Mouse (Mus musculus) gastrocnemius, adult 18-20 months (tissue): Measurements from ENCODE around the gene BC048671. TPM values are rescaled to one million over a fixed set of nuclear protein-coding genes. Genes with fewer than 3 reads are reported as not detected.

ENCODE experiments used
- DNase-seq: peaks from one replicate; pipeline ENCODE4 v3.0.0; 2021; ENCODE audit warnings: low spot score
- long read RNA-seq, 2 experiments: library from polyadenylated mRNA; stranded (forward); transcript quantifications; one replicate each; pipeline ENCODE4 v2.0.0; 2021
- total RNA-seq, 2 experiments: library from RNA; stranded (reverse); gene quantifications; 2 replicates each; pipeline ENCODE4 v1.2.3; 2021

BC048671 gene
- not detected for total RNA-seq
- long read RNA-seq, experiment 1: 0 reads
- long read RNA-seq, experiment 2: 0 reads

DNA sequence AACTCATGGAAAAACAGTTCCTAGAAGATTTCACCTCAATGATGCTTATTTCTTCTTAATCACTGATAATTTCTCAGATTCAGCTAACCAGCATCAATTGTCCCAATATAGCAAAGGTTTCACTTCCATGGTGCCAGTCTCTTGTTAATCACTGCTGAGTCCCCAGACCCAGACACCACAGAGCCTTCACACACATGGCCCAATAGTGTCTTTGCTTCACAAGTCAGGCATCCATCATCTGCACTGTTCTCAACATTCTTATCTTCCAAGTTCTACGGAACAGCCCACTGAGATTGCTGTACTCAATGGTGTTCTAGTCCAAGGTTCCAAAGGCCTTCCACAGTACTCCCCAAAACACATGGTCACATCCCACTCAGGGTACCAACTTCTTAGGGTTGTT lies at the start of gene BC048671:
BC048671 (plus strand) TSS at position 301 of the 400 bp plus-strand sequence.
- DNase-seq: no peak

DNA sequence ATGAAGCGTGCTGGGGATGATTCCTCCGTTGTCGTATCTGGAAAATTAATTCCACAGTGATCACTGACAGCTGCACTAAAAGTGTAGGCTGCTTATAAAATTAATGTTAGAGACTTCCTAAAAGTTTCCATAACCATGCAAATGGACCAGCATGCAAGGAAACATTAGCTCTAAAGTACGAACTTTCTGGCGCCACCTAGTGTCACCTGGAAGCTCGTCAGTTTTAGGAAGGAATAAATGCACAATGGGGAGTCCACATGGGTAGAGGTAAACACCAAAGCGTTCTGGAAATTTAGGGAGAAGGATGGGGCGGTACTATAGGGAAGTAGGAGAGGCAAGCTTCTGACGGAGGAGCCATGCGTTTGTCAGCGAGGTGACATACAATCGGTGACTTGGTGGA lies 12.8 kb upstream of the BC048671 start:
- no peak for DNase-seq

DNA sequence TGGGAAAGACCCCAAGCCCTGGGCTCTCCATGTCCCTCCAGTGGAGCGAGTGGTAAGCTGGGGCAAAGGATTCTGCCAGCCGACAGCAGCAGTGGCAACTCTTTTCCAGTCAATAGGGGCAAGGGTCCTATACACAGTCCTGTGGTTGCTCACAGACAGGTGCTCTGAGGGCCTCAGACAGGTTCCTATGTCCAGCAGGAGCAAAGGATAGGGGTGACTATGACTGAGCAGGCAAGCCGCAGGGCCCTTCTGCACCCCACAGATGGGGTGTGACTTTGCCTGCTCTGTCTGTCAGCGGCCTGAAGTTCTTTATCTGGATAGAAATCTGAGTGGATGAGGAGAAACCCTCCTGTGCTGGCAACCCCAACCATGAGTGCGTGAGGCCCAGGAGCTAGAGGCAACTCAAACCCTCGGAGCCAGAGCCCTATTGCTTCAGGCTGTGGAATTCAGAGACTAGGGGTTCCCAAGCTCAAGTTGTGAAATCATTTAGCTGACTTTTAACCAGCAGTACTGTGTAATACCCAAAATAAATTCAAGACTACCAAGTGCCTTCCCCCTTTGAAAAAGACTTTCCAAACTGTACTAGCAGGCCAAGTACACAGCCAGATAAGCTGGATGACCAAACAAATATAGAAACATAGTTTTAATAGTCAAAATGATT lies 5.4 kb downstream of the BC048671 start:
- no peak for DNase-seq

DNA sequence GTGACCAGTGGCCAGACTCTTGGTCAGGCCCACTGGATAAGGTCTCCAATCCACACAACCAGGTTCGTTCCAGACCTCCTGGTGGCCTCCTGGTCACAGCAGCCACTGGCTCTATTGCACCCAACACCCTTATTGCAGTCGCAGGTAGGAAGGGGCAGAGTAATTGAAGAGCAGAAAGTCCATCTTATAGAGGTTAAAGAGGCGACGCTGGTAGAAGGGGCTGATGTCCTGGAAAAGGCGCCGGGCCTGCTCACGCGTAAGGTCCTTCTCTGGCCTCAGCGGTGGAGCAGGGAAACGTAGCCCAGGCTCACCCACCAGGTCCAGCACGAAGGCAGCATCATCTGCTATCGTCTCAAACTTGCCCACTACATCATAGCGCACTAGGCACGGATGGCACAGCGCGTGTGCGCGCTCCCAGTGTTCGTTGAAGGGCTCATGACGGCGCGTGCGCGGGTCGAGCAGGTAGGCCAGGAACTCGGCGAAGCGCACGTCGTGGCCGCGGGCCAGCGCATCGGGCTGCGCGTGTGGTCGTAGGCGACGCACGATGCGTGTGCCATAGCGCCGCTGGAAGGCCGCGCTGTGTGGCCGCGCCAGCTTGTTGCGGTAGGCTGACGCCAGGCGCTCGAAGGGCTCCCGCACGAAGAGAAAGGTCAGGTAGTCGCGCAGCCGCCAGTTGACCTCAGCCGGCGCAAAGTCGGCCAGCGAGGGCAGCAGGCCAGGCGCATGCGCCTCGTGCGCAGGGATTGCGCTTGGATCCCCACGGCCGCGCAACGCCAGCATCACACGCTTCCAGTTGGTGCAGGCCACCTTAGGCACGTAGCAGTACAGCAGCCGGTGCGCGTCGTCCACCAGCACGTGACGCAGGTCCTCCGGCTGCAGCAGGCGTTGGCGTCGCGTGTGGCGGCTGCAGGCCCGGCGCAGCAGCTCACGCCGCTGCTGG lies 8.1 kb downstream of the BC048671 start:
- DNase-seq: no peak

DNA sequence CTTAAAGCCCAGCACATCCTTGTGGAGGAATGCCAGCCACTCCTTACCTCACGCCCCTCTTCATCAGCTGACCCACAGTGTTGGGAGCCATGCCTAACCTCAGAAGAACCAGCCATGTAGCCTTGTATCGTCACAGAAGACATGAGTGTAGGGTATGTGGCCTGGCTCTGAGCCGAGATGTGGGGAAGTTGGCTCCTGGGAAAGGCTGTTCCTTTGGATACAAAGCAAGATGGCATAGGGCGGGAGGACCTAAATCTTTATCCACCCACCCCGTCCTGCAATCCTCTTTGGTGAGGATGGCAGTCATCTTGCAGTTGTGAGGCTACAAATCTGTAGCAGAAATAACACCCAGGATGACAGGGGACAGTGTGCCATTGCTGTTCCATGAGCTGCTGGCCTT lies 14.9 kb downstream of the BC048671 start:
- DNase-seq: no peak

DNA sequence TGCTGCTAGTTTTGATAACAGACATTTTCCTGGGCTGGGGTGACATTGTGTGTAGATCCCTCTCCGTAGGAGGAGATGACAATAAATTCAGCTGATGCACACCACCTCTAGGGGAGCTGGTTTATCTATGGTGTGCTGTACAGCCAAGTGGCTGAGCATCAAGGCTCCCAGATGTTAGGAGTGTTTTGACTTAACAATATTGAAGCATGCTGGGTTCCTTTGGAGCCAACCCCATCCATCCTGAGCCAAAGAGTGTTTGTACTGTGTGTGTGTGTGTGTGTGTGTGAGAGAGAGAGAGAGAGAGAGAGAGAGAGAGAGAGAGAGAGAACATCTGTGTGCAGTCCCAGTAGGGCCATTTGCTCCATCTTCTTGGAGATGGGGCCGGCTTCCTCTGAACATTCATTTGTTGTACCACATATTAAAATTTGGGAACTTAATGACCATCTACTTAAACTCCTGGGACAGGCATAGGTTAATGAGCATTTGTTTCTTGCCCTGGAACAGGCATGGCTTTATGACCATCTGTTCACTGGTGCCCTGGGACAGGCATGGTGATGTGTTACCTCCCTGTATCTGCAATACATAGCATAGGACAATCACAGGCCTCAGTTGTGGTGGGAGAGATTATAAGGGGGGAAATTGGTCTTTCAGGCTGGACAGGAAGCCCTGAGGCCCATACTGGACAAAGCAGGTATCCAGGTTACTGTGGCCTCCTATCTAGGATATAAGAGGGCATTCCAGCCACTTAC lies 16.7 kb downstream of the BC048671 start:
- no peak for DNase-seq

DNA sequence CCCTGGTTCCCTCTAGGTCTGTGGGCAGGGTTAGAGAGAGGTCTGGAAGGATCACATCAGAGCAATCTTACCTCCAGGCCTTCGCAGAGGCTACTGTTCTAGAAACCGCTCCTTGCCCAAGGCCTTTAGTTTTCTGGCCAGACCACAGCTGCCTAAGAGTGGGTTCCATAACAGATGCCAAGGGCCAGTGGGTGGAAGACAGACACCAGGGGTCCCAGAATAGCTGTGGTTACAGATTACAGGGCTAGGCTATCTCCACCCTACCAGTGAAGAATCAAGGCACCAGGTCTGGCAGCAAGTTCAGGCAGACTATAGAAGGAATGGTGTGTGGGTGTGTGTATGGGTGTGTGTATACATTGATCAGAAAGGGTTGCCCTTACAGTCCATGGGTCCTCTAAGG lies 18.0 kb downstream of the BC048671 start:
- no peak for DNase-seq

DNA sequence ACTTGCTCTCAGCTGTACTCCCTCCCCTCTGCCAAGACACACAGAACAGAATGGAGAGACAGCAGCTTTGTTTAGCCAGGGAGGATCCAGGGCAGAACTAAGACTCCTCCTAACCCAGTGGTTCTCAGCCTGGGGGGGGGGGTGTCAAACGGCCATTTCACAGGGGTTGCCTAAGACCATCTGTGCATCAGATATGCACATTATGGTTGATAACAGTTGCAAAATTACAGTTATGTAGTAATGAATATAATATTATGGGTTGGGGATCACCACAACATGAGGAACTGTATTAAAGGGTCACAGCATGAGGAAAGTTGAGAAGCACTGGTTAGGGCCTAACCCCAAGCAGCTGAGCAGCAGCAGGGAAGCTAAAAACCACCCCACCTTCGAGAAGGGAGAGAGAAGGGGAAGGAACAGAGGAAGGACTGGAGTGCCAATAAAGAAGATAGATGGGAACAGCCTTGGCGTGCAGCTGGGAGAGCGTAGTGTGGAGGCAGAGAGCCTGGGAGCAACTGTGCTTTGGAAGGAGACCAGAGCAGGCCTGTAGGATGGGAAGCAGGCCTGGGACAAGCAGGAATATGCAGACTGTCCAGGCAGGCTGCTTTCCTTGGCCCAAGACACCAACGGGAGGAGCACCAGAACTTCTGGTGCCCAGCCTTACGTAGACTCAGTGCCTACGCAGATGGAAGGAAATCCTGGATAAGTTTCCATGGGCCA lies 18.6 kb downstream of the BC048671 start:
- peak; percentile 28 for DNase-seq

DNA sequence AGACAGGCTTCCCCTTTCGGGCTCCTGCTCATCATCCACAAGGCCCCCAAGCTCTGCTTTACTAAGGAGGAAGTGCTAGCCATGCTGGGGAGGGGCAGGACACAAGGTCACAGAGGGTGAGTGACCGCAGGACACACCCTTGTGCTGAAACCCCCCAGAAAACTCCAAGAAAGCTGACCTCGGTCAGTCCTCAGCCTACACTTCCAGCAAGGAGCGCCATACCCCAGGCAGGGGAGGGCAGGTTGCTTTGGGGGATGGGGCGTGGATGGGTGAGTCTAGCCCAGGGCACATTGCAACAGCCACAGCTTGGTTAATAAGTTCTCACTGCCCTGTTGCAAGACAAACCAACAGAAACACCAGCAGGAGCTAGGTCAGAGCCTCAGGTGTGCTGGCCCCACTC lies 19.4 kb downstream of the BC048671 start:
- no peak for DNase-seq

DNA sequence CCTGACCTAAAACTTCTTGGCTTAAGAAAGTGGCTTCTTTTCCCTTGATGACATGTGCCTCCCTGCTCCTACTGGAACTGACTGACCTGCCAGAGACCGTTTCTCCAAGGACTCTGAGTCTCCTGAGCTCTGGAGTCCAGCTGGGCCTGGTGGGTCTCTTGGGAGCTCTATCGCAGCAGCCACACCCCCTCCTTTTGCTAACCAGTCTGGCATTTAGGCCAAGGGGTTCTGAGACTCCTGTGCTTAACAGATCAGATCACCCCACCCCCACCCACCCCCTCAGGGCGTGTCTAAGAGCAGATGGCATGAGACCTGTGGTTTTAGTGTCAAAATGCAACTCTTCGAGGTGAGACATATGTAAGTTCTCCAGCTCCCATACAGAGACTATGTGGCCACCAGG lies 20.8 kb downstream of the BC048671 start:
- DNase-seq: no peak

DNA sequence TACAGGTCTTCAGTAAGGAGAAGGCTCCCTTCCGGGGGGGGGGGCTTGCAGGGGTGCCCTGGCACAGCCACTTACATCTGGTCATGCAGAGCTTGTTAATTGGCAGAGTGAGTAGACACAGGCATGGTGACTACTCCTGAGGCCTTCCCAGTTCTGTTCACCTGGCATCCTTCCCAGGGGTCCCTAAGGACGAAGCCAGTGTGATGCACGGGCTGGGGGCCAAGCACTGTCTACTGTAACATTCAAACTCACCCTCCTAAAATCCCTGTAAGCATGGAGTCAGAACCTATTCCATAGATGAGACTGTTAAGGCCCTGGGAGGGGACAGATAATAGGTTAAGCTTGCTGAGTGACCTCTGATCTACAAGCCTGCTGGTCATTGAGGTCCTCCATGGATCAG lies 23.0 kb downstream of the BC048671 start:
- no peak for DNase-seq

DNA sequence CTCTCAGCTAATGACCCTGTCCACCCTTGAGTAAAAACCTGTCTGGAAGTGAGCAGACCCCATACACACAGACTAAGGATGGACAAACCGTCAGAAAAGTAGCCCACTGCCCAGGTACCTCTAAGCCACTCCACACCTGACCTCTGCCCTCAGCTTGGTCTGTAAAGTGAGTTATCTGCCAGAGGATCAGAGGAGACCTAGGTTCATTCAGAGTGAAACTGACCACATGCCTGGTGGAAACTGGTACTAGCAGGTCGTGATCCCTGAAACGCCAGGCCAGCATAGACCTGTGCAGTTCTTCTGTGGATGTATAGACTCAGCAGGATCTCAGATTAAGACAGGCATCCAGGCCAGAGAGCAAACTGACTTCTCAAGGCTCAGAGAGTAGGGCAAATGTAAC lies 23.4 kb downstream of the BC048671 start:
- no peak for DNase-seq

DNA sequence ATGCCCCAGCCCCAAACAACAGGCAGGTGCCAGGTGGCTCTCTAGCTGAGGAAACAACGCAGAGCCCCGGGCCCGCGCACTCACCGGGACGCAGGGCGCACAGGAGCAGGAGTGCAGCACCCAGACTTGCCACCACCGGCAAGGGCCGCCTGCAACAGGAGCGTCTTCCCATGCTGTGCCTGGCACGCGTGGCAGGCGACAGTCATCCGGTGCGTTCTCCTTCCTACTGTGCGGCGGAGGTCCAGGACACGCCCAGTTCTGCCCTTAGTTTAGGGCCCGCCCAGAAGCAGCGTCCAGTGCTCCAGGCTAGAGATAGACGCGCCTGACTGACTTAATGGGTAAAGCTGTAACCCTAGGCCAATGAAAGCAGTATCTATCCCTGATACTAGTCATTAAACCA lies 24.0 kb downstream of the BC048671 start, which contains the start of gene Chst13:
Chst13 (minus strand) TSS at position 195 of the 400 bp plus-strand sequence.
- DNase-seq: peak; percentile 34

DNA sequence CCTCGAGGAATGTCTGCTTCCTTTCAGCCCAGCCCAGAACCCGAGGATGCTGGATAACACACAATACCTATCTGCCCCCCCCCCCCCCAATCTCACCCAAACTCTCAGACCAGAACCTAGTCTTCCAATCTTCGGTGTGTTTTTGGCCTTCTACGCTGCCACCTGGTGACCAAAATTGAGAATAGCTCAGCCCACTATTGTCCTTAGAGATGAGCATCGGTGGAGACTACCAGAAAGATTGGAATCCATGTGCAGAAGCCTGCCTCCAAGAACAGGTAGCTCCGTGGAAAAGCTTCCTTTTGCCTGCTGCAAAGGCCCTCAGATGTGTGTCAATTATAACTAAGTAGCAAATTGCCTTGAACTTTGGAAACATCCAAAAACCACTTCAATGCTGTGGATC lies 26.7 kb downstream of the BC048671 start:
- peak; percentile 9 for DNase-seq

DNA sequence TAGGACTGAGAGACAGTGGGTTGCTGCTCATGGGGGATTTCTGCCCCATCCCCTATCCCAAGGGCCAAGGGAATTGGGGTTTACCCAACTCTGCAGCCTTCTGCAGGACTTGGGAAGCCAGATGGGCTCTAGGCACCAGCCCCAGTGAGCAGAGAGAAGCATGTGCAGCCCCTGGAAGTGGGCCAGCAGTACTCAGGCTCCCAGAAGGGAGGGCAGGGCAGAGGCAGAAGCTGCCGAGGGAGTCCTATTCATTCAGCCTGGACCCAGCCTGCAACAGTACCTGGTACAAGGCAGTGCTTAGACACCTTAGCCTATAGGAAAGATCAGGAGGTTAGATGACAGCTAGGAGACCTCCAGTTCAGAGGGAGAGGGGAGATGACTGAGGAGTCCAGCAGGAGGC lies 28.9 kb downstream of the BC048671 start:
- DNase-seq: peak; percentile 39

DNA sequence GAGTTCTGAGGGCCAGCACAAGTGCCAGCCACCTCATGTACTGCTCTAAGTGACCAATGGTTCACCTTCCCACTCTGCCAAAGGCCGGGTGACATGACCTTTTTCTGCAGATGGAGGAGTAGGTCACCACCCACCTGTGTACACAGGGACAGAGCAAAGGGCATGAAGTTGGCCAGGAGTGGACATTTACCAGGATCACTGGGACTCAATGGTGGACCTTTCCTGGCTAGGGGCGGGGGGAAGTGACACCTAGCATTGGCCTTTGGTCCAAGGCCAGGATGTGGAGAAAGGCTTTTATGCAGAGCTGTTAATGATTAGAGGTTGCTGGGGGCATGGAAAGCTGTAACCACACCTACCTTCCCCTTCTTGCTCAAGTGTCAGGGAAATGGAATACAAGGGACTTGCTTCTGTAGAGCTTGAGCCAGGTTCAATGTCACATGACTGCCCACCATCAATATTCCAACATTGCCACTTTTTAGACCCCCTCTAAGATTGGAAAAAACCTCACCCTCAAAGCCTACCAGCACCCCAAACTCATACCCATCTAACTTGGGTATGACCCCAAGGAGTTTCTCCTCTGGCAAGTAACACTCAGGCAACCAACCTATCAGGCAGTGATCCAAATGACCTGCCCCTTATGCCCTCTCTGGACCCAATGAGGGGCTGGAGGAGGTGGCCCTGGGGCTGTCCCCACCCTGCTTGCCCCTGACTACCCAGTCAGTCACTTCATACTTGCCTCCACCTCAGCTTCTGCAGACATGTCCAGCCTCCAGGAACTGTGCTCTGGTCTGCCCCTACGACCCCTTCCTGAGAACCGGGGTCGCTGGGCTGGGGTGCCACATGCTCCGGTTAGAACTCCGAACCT lies 31.8 kb downstream of the BC048671 start, which contains the start of gene Uroc1:
Uroc1 (plus strand) TSS at position 724 of the 865 bp plus-strand sequence.
- no peak for DNase-seq

DNA sequence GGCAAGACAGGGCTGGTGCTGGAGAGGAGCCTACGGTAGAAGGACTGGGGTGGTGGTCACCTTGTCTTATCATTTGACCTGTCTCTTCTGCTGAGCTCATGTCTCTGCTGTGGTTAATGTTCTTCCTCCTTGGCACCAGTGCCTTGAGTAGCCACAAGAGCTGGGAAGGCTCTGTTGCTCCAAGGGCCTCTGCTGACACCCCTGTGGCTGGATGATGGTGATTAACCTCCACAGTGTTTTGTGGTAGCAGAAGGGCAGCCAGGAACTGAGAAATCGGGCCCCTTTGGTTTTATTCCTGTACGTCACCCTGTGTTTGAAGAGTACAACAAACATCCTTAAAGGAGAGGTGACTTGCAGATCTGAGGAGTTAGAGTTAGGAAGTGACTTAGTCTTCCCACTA lies 33.2 kb downstream of the BC048671 start:
- DNase-seq: no peak

DNA sequence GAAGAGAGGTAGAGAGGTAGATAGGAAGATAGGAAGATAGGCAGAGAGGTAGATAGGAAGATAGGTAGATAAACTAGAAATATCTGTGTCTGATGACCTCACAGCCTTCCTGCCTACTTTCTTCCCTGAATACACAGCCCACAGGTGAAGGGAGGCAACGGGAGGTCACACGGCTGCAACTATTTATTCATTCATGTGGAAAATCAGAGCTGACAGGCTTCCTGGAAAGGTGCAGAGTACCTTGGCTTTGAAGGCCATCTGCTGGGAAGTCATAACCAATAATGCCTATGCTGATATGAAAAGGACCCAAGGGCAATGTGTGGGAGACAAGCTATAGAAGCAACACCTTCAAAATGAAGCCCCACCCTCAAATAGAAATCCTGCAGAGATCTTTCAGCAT lies 41.3 kb downstream of the BC048671 start:
- DNase-seq: no peak

DNA sequence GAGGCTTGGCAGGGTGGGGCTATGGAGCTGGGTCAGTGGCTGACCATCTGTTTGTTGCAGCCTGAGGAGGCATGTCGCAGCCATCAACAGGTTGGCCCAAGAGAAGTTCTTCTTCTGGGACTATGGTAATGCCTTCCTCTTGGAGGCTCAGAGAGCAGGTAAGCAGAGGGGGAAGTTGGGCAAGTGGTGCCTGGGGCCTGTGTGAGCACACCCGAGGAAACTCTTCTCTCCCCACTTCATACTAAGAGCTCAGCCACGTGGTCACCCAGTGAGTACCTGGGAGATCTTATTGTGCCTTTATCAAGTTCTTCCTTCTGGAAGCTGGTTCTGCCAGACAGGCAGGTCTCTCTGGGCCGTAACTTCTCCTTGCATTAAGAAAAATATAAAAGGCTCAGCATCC lies 46.2 kb downstream of the BC048671 start:
- no peak for DNase-seq

DNA sequence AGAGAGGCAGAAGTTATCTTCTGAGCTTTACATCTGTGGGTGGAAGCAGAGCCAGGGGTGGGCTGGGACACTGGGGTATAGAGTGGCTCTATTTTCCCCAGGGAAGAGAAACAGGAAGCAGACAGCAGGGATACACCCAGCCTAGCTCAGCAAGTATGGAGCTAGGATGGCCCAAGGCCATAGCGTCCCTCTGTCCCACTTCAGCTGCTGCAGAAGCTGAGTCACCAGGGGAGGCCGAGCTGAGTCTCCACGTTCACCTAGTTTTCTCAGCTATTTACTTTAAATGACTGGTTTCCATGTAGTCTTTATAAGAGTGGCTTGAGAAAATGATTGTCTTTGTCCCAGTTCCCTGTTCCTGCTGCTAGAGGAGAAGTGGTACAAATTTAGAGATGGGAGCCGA lies 47.5 kb downstream of the BC048671 start:
- no peak for DNase-seq
